Mouse (Mus musculus) embryonic facial prominence, embryonic 11.5 days (tissue): ENCODE data around the gene Vav1. TPM values are rescaled to one million over a fixed set of nuclear protein-coding genes. Genes with fewer than 3 reads are reported as not detected.
A peak's percentile ranks its signal among the peaks of the same experiment; 100 is the strongest.
"Not testable (repeated sequence)": the region's sequence is repeated elsewhere in the genome, so short reads cannot be mapped to it uniquely, and the experiment has no call there.

ENCODE experiments used
- ATAC-seq: fragments of 200-750 bp; cut with Nextera tagmentation; replicated peaks from 2 replicates; pipeline ENCODE4 v1.8.0; 2017; ENCODE audit warnings: low read depth; ENCODE audit not compliant: insufficient number of reproducible peaks, low FRiP score, low TSS enrichment
- DNase-seq: peaks from one replicate; pipeline ENCODE4 v3.0.0-alpha.2; 2015; ENCODE audit warnings: low spot score
- H3K27ac ChIP-seq: fragments of 300-500 bp; sonication (generic); replicated peaks from 2 replicates; pipeline ENCODE4 v1.5.1; 2014; ENCODE audit warnings: mild to moderate bottlenecking, low read depth, low read length, control low read depth
- H3K27me3 ChIP-seq: fragments of 300-500 bp; sonication (generic); 2 replicates; pipeline ENCODE4 v1.6.1; 2014; ENCODE audit warnings: mild to moderate bottlenecking, low read length, moderate library complexity, mixed read lengths; ENCODE audit not compliant: control insufficient read depth, insufficient read depth
- H3K36me3 ChIP-seq: fragments of 300-500 bp; sonication (generic); replicated peaks from 2 replicates; pipeline ENCODE4 v1.6.1; 2014; ENCODE audit warnings: low read depth, mild to moderate bottlenecking, low read length, moderate library complexity, mixed read lengths; ENCODE audit not compliant: control insufficient read depth, insufficient read depth
- H3K4me1 ChIP-seq: fragments of 300-500 bp; sonication (generic); 2 replicates; pipeline ENCODE4 v1.6.1; 2014; ENCODE audit warnings: low read length, mixed read lengths; ENCODE audit not compliant: control insufficient read depth, insufficient read depth
- H3K4me2 ChIP-seq: fragments of 300-500 bp; sonication (generic); 2 replicates; pipeline ENCODE4 v1.6.1; 2014; ENCODE audit warnings: low read depth, mild to moderate bottlenecking, control low read depth, low read length, moderate library complexity
- H3K4me3 ChIP-seq: fragments of 300-500 bp; sonication (generic); 2 replicates; pipeline ENCODE4 v1.5.1; 2014; ENCODE audit warnings: low read depth, low read length, control low read depth
- H3K9ac ChIP-seq: fragments of 300-500 bp; sonication (generic); replicated peaks from 2 replicates; pipeline ENCODE4 v1.6.1; 2014; ENCODE audit warnings: mild to moderate bottlenecking, control low read depth, low read length
- H3K9me3 ChIP-seq: fragments of 300-500 bp; sonication (generic); replicated peaks from 2 replicates; pipeline ENCODE4 v1.6.1; 2016; ENCODE audit warnings: mild to moderate bottlenecking, low read length, inconsistent platforms, mixed read lengths; ENCODE audit not compliant: control insufficient read depth
- WGBS: fragments of 180-500 bp; shearing (Covaris S2); extraction: QIAGEN DNeasy Blood & Tissue Kit; methylation state at CpG from one replicate; pipeline ENCODE4 v1.1.7; 2014; 5-methylcytosine and 5-hydroxymethylcytosine counted together
- polyA plus RNA-seq: library from polyadenylated mRNA; unstranded; fragments of >200 nt; fragmentation: Nextera tagmentation; extraction: Ambion mirVana; gene quantifications from 2 replicates; pipeline ENCODE4 v1.2.1, GENCODE M21; 2014

Gene Vav1
- polyA plus RNA-seq, 1 experiment from 2014 or later, result 2.3 TPM

DNA sequence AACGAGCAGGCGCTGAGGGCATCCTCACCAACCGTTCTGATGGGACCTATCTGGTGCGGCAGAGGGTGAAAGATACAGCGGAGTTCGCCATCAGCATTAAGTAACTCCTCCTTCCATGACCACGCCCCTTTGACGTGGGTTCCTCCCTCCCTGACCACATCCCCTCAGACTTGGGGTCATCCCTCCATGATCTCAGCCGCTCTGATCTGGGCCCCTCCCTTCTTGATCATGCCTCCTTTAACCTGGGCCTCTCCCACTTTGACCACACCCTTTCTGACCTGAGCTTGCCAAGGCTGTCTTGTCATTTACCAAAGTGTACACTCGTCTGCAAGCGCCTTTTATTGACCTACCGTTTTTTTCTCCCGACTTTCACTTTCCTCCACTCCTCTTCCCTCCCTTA, 32.9 kb downstream of the Vav1 start:
- no peak for DNase-seq
- H3K36me3 ChIP-seq, result no peaks in the 10 kb centered on the region

DNA sequence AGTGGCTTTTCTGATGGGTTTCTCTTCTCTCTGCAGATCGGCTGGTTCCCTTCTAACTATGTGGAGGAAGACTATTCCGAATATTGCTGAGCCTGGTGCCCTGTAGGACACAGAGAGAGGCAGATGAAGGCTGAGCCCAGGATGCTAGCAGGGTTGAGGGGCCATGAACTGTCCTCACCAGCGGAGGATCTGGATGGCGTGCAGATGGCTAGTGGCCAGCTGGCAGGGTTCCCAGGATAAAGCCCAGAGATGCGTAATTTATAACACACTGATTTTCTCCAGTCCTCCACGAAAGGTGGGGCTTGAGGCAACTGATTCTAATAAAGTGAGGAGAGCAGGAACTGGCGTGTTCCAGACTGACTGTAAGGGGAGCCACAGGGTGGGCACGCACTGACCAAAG, 48.7 kb downstream of the Vav1 start:
- ATAC-seq (no peak), DNase-seq (no peak)
- Histone ChIP-seq H3K36me3 (no peaks in the 10 kb centered on the region), H3K9ac (no peak overlapping the region), H3K4me3 (no peak overlapping the region), H3K9me3 (no peaks in the 10 kb centered on the region), H3K27ac (no peak overlapping the region), H3K4me2 (no peak overlapping the region), H3K27me3 (no peaks in the 10 kb centered on the region), H3K4me1 (no peaks in the 10 kb centered on the region)
- 92% methylated on average over 8 of the region's 8 CpGs for WGBS

More for the DNA sequence above, 32.9 kb downstream of the Vav1 start:
- H3K27ac ChIP-seq, result no peak overlapping the region
- H3K27me3 ChIP-seq, result no peaks in the 10 kb centered on the region
- no peak overlapping the region for H3K9ac ChIP-seq
- no peak overlapping the region for H3K4me2 ChIP-seq
- no peak overlapping the region for H3K4me3 ChIP-seq
- H3K9me3 ChIP-seq, result no peaks in the 10 kb centered on the region
- no peak for ATAC-seq
- WGBS, result 27% methylated on average over 13 of the region's 13 CpGs
- H3K4me1 ChIP-seq, result no peaks in the 10 kb centered on the region

- Histone ChIP-seq H3K9me3 (no peaks in the 10 kb centered on the region), H3K4me3 (no peak overlapping the region), H3K4me2 (no peak overlapping the region), H3K4me1 (no peaks in the 10 kb centered on the region), H3K9ac (no peak overlapping the region), H3K27ac (no peak overlapping the region), H3K27me3 (no peaks in the 10 kb centered on the region), H3K36me3 (no peaks in the 10 kb centered on the region)
- 47% methylated on average over 6 of the region's 6 CpGs for WGBS
- ATAC-seq, result no peak
- DNase-seq, result no peak
Observed at GRCm38 (mm10) chr17:57328944-57329343, 50.0 kb downstream of the Vav1 start.

GRCm38 (mm10) chr17:57330993-57331392, 52.1 kb downstream of the Vav1 start:
- Histone ChIP-seq H3K9ac (no peak overlapping the region), H3K27me3 (no peaks in the 10 kb centered on the region), H3K4me3 (no peak overlapping the region), H3K4me1 (no peaks in the 10 kb centered on the region), H3K36me3 (no peaks in the 10 kb centered on the region), H3K27ac (no peak overlapping the region), H3K9me3 (no peaks in the 10 kb centered on the region), H3K4me2 (no peak overlapping the region)
- DNase-seq, result no peak
- ATAC-seq, result no peak
- 90% methylated on average over 8 of the region's 8 CpGs for WGBS

GRCm38 (mm10) chr17:57332241-57332640, 53.3 kb downstream of the Vav1 start:
- no peak overlapping the region for H3K4me3 ChIP-seq
- no peaks in the 10 kb centered on the region for H3K4me1 ChIP-seq
- DNase-seq (no peak), ATAC-seq (no peak)
- H3K9ac ChIP-seq, result no peak overlapping the region
- no peak overlapping the region for H3K4me2 ChIP-seq
- H3K27ac ChIP-seq, result no peak overlapping the region
- H3K36me3 ChIP-seq, result no peaks in the 10 kb centered on the region
- H3K9me3 ChIP-seq, result no peaks in the 10 kb centered on the region
- 76% methylated on average over 4 of the region's 4 CpGs for WGBS
- H3K27me3 ChIP-seq, result no peaks in the 10 kb centered on the region

DNA sequence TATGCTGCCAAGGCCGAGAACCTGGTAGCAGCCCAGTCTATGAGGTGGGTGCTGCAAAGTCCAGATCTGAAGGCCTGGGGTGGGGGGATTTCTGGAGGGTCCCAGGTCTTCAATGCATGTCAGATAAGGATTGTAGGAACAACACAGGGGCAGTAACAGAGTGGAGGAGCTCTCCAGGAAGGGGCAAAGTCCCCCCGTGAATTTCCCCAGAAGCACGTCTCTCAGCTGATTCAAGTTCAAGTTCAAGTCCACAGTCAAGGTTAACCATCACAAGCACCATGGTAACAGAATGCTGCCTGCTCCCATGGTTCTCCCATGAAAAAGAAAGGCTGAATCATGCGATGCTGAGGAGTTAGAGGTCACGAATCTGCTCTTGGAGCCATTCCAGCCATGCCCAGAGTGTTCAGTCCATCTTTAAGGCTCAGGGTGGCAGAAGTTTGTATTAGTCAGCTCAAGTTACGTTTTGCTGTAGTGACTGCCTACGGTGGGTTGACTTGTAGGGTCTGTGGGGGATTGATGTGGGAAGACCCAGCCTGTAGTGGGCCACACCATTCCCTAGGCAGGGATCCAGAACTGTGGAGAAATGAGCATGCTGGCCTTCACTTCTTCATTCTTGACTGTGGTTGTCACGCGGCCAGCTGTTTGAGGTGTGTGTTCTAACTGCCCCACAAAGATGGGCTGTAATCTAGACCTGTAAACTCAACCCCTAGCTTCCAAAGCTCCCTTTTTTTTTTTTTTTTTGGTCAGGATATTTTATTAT, 55.3 kb downstream of the Vav1 start:
- 77% methylated on average over 9 of the region's 9 CpGs for WGBS
- no peaks in the 10 kb centered on the region for H3K27me3 ChIP-seq
- H3K4me1 ChIP-seq, result no peaks in the 10 kb centered on the region
- no peaks in the 10 kb centered on the region for H3K36me3 ChIP-seq
- DNase-seq (no peak), ATAC-seq (no peak)
- no peak overlapping the region for H3K4me3 ChIP-seq
- no peak overlapping the region for H3K4me2 ChIP-seq
- no peak overlapping the region for H3K27ac ChIP-seq
- H3K9ac ChIP-seq, result no peak overlapping the region
- no peaks in the 10 kb centered on the region for H3K9me3 ChIP-seq

DNA sequence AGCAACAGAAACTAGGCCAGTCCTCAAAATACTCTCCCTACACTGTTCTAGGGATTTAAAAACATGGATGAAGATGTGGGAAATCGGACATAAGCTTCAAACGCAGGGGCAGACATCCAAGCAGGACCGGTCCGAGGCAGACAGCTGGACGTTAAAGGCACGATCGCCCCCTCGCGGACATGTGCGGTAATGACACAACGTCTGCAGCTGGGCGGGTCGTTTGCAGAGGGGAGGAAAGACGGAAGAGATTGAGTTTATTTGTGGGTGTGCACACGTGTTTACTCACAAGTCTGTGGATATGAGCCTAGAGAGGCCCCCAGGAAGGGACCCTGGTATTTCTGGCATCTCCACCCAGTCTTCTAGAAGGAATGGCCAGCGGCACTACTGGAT, 55.9 kb downstream of the Vav1 start:
- Histone ChIP-seq H3K9me3 (no peaks in the 10 kb centered on the region), H3K27ac (no peak overlapping the region), H3K36me3 (no peaks in the 10 kb centered on the region), H3K27me3 (no peaks in the 10 kb centered on the region), H3K4me3 (no peak overlapping the region), H3K9ac (no peak overlapping the region), H3K4me1 (no peaks in the 10 kb centered on the region), H3K4me2 (no peak overlapping the region)
- DNase-seq (peak; percentile 85), ATAC-seq (peak; percentile 54)
- WGBS, result 9% methylated on average over 16 of the region's 16 CpGs

DNA sequence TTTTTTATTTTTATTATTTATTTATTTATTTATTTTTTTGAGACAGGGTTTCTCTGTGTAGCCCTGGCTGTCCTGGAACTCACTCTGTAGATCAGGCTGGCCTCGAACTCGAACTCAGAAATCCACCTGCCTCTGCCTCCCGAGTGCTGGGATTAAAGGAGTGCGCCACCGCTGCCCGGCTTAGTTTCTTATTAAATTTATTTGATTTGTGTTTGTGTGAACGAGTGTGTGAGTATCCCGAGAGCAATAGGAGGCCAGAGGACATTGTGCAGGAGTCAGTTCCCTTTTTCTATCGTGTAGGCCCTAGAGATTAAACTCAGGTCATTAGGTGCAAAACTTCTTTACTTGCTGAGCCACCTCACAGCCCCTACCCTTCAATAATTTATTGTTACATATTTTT, 56.3 kb downstream of the Vav1 start:
- not testable (repeated sequence) for DNase-seq, H3K4me1 ChIP-seq, H3K4me3 ChIP-seq, H3K27ac ChIP-seq, H3K36me3 ChIP-seq, H3K9me3 ChIP-seq, H3K4me2 ChIP-seq, ATAC-seq, H3K27me3 ChIP-seq, H3K9ac ChIP-seq
- WGBS, result 72% methylated on average over 9 of the region's 9 CpGs
